Mouse (Mus musculus) forebrain, postnatal 0 days (tissue): Measurements from ENCODE around the gene Lmo2. TPM values are rescaled to one million over a fixed set of nuclear protein-coding genes. Genes with fewer than 3 reads are reported as not detected.
"Not testable (repeated sequence)": the region's sequence is repeated elsewhere in the genome, so short reads cannot be mapped to it uniquely, and the experiment has no call there.

Experiments
- ATAC-seq: fragments of 200-750 bp; cut with Nextera tagmentation; 2 replicates; pipeline ENCODE4 v1.8.0; 2017; ENCODE audit warnings: mild to moderate bottlenecking, moderate library complexity
- DNase-seq: peaks from one replicate; pipeline ENCODE4 v3.0.0-alpha.2; 2015
- H3K27ac ChIP-seq: fragments of 300-500 bp; sonication (generic); 2 replicates; pipeline ENCODE4 v1.5.1; 2014; ENCODE audit warnings: low read depth, mild to moderate bottlenecking, antibody characterized with exemption, low read length, moderate library complexity, mixed read lengths
- H3K27me3 ChIP-seq: fragments of 300-500 bp; sonication (generic); 2 replicates; pipeline ENCODE4 v1.6.1; 2014; ENCODE audit warnings: mild to moderate bottlenecking, low read length, mixed read lengths; ENCODE audit not compliant: insufficient read depth
- H3K36me3 ChIP-seq: fragments of 300-500 bp; sonication (generic); 2 replicates; pipeline ENCODE4 v1.6.1; 2014; ENCODE audit warnings: mild to moderate bottlenecking, moderate library complexity; ENCODE audit not compliant: insufficient read depth
- H3K4me1 ChIP-seq: fragments of 300-500 bp; sonication (generic); 2 replicates; pipeline ENCODE4 v1.6.1; 2014; ENCODE audit warnings: antibody characterized with exemption; ENCODE audit not compliant: insufficient read depth
- H3K4me2 ChIP-seq: fragments of 300-500 bp; sonication (generic); 2 replicates; pipeline ENCODE4 v1.6.1; 2014; ENCODE audit warnings: low read depth, mild to moderate bottlenecking, moderate library complexity
- H3K4me3 ChIP-seq: fragments of 300-500 bp; sonication (generic); 2 replicates; pipeline ENCODE4 v1.5.1; 2014; ENCODE audit warnings: low read depth, low read length, mixed read lengths
- H3K9ac ChIP-seq: fragments of 300-500 bp; sonication (generic); 2 replicates; pipeline ENCODE4 v1.6.1; 2014; ENCODE audit warnings: mild to moderate bottlenecking
- H3K9me3 ChIP-seq: fragments of 300-500 bp; sonication (generic); 2 replicates; pipeline ENCODE4 v1.6.1; 2016; ENCODE audit warnings: low read length
- CTCF ChIP-seq: sonication (generic); IDR thresholded peaks from 2 replicates; pipeline ENCODE4 v1.5.1; 2016; ENCODE audit warnings: antibody characterized with exemption, control low read depth, low read depth
- WGBS: fragments of 180-500 bp; shearing (Covaris S2); extraction: QIAGEN DNeasy Blood & Tissue Kit; methylation state at CpG from one replicate; pipeline ENCODE4 v1.1.7; 2014; 5-methylcytosine and 5-hydroxymethylcytosine counted together
- polyA plus RNA-seq: library from polyadenylated mRNA; unstranded; fragments of >200 nt; fragmentation: Nextera tagmentation; extraction: Ambion mirVana; gene quantifications from 2 replicates; pipeline ENCODE4 v1.2.1, GENCODE M21; 2015
- total RNA-seq: library from RNA; depleted of rRNA; stranded (reverse); fragments of >200 nt; gene quantifications from 2 replicates; pipeline ENCODE4 v1.2.3, GENCODE M21; 2014

The Lmo2 gene
- total and polyA plus RNA-seq, 2 experiments from 2014 or later, result 19.9 to 26.9 TPM

DNA sequence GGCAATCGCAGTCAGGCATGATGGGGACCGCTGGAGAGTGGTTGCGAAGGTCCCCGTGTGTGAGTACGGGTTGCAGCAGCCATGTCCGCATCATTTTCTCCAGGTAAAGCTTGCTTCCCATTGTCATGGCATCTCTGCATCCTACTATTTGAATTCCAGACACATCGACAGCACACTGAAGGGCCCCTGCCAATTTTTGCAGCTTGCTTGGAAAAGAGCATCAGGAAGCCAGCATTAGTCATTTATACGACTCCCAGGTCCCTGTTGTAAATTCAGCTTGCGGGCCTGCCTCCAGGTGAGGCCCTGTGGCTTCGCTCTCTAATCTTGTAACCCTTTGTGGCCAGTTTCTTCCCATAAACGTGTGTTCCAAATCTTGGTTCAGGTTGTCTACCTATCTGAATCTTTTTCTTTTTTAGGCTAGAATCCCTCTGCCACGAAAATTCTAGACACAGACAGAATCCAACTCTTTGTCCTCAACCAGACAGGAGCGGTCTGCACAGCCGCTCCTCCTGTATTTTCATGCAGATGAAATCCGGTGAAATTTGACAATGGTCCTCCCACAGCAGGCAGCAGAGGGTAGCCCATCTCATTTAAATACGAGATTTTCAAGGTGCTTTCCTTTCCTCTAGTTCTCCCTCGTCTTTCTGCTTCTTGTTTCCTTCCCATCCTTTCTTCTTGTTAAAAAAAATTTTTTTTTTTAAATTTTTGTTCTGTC, 35.0 kb downstream of the Lmo2 start:
- no peaks in the 10 kb centered on the region for H3K27me3 ChIP-seq
- peak; percentile 40; the same call in 1 of the 2 replicates for ATAC-seq
- no peaks in the 10 kb centered on the region for H3K36me3 ChIP-seq
- H3K4me2 ChIP-seq, result peak overlapping the region; percentile 9; the same call in 1 of the 2 replicates
- H3K4me3 ChIP-seq, result no peak overlapping the region
- no peaks in the 10 kb centered on the region for H3K9me3 ChIP-seq
- 22% methylated on average over 17 of the region's 17 CpGs for WGBS
- DNase-seq, result peak; percentile 53
- no peak overlapping the region for H3K9ac ChIP-seq
- no peak overlapping the region for H3K27ac ChIP-seq
- TF ChIP-seq CTCF, result no peak
- H3K4me1 ChIP-seq, result no peaks in the 10 kb centered on the region

- no peak overlapping the region for H3K4me2 ChIP-seq
- ATAC-seq (no peak), DNase-seq (peak; percentile 51)
- 16% methylated on average over 2 of the region's 2 CpGs for WGBS
- no peak overlapping the region for H3K27ac ChIP-seq
- peak; percentile 67 for TF ChIP-seq CTCF
- H3K36me3 ChIP-seq, result no peaks in the 10 kb centered on the region
- no peaks in the 10 kb centered on the region for H3K9me3 ChIP-seq
- no peaks in the 10 kb centered on the region for H3K4me1 ChIP-seq
- H3K4me3 ChIP-seq, result no peak overlapping the region
- no peaks in the 10 kb centered on the region for H3K27me3 ChIP-seq
- H3K9ac ChIP-seq, result no peak overlapping the region
These were observed 43.3 kb downstream of the Lmo2 start for GRCm38 (mm10) chr2:104001076-104001475.

DNA sequence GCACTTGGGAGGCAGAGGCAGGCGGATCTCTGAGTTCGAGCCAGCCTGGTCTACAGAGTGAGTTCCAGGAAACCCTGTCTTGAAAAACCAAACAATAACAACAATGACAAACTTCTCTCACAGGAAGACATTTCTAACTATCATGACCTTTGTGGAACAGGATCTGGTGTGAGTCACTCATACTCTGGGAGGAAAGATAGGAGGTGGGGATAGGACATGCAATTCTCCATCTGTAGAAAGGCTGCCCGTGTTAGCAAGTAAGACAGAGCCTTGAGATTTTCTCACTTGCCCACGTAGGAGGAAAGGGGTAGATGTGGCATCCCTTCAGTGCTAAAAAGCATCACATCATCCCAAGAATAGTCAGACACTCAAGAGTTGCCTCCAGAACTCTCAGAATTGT, 44.1 kb downstream of the Lmo2 start:
- Histone ChIP-seq H3K36me3 (no peaks in the 10 kb centered on the region), H3K9me3 (no peaks in the 10 kb centered on the region), H3K27ac (no peak overlapping the region), H3K27me3 (no peaks in the 10 kb centered on the region), H3K4me2 (no peak overlapping the region), H3K4me3 (no peak overlapping the region), H3K4me1 (no peaks in the 10 kb centered on the region), H3K9ac (no peak overlapping the region)
- no peak for TF ChIP-seq CTCF
- DNase-seq, result no peak
- no peak for ATAC-seq
- 88% methylated on average over 4 of the region's 4 CpGs for WGBS

- 30% methylated on average over 16 of the region's 16 CpGs for WGBS
- peak; percentile 88 for ATAC-seq
These were observed 45.1 kb downstream of the Lmo2 start for GRCm38 (mm10) chr2:104002711-104003413.

GRCm38 (mm10) chr2:104007793-104008519, 50.2 kb downstream of the Lmo2 start:
- no peak for DNase-seq
- no peak for TF ChIP-seq CTCF
- H3K36me3 ChIP-seq, result no peaks in the 10 kb centered on the region
- WGBS, result 85% methylated on average over 7 of the region's 7 CpGs
- H3K4me1 ChIP-seq, result no peaks in the 10 kb centered on the region
- H3K9me3 ChIP-seq, result no peaks in the 10 kb centered on the region
- H3K9ac ChIP-seq, result no peak overlapping the region
- no peak overlapping the region for H3K4me2 ChIP-seq
- no peak overlapping the region for H3K27ac ChIP-seq
- no peak overlapping the region for H3K4me3 ChIP-seq
- no peak for ATAC-seq
- H3K27me3 ChIP-seq, result no peaks in the 10 kb centered on the region

More at GRCm38 (mm10) chr2:104002711-104003413, 45.1 kb downstream of the Lmo2 start:
- Histone ChIP-seq H3K4me2 (no peak overlapping the region), H3K27me3 (no peaks in the 10 kb centered on the region), H3K4me1 (no peaks in the 10 kb centered on the region), H3K4me3 (no peak overlapping the region), H3K9ac (no peak overlapping the region), H3K36me3 (no peaks in the 10 kb centered on the region), H3K27ac (no peak overlapping the region), H3K9me3 (no peaks in the 10 kb centered on the region)
- peak; percentile 85 for TF ChIP-seq CTCF
- peak; percentile 78 for DNase-seq

DNA sequence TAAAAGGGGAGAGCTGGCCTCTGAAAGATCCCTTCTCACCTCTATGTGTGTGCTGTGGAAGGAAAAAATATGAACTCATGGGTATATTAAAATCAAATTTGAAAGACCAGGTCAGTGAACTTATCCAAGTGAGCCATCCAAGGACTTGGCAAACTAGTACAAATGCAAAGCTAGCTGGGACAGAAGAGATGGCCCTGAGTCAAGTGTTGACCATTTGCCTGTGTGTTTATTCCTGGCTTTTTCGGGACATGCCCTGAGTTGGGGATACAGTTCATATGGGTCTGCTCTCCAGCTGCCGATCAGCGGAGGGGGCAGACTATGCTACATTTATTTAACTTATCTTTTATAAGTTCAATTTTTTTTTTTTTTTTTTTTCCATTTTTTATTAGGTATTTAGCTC, 51.1 kb downstream of the Lmo2 start:
- H3K27ac ChIP-seq, H3K4me3 ChIP-seq, H3K4me1 ChIP-seq, ATAC-seq, H3K4me2 ChIP-seq, H3K36me3 ChIP-seq, H3K27me3 ChIP-seq, DNase-seq, H3K9me3 ChIP-seq, H3K9ac ChIP-seq: not testable (repeated sequence)
- WGBS, result 94% methylated on average over 3 of the region's 3 CpGs

DNA sequence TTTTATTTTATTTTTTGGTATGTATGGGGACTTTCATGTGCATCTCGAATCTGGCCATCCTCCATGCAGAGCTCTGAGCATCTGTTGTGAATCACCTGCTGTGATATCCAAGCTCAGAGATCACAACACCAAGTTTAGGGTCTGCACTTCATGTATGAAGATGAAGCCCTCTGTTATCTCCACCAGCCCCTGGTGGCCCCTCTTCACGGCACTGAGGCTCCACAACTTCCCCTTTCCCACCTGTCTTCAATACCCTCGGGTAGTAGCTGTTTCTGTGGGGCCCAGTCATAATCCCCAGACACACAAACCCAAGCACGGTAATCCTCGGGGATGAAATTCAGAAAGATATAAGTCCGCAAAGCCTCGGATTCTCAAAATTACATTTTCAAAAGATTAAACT, 65.3 kb downstream of the Lmo2 start:
- H3K4me1 ChIP-seq, result no peaks in the 10 kb centered on the region
- DNase-seq (no peak), ATAC-seq (no peak)
- H3K4me2 ChIP-seq, result no peak overlapping the region
- no peak for TF ChIP-seq CTCF
- WGBS, result 88% methylated on average over 7 of the region's 7 CpGs
- H3K4me3 ChIP-seq, result no peak overlapping the region
- no peaks in the 10 kb centered on the region for H3K9me3 ChIP-seq
- no peak overlapping the region for H3K9ac ChIP-seq
- H3K36me3 ChIP-seq, result no peaks in the 10 kb centered on the region
- H3K27me3 ChIP-seq, result no peaks in the 10 kb centered on the region
- H3K27ac ChIP-seq, result no peak overlapping the region
